Mouse (Mus musculus) lung, adult 2 months (tissue): ENCODE measurements around the gene Foxn3. TPM values are rescaled to one million over a fixed set of nuclear protein-coding genes. Genes with fewer than 3 reads are reported as not detected.
A peak's percentile ranks its signal among the peaks of the same experiment; 100 is the strongest.

Experiments
- DNase-seq: peaks from one replicate; pipeline ENCODE4 v3.0.0; 2022
- H3K4me1 ChIP-seq: fragments of 200-500 bp; 2 replicates; pipeline ENCODE4 v1.6.1; 2011; ENCODE audit warnings: low read length; ENCODE audit not compliant: control insufficient read depth, insufficient read depth
- H3K4me3 ChIP-seq: fragments of 200-500 bp; replicated peaks from 2 replicates; pipeline ENCODE3; 2011; ENCODE audit warnings: low read depth, mild to moderate bottlenecking, control low read depth, low read length; ENCODE audit errors: extremely low read depth
- CTCF ChIP-seq: fragments of 200-500 bp; IDR thresholded peaks from 2 replicates; pipeline ENCODE4 v1.5.1; 2011; ENCODE audit warnings: mild to moderate bottlenecking, low read length, control low read depth; ENCODE audit not compliant: insufficient read depth
- POLR2A ChIP-seq: fragments of 200-500 bp; IDR thresholded peaks from 2 replicates; pipeline ENCODE4 v1.6.1; 2011; ENCODE audit warnings: low read depth, mild to moderate bottlenecking, control low read depth, low read length, borderline replicate concordance; ENCODE audit errors: extremely low read depth
- WGBS: fragments of 180-500 bp; shearing (Covaris S2); methylation state at CpG from one replicate; pipeline ENCODE4 v1.1.7; 2018; 5-methylcytosine and 5-hydroxymethylcytosine counted together
- polyA plus RNA-seq: library from polyadenylated mRNA; depleted of rRNA; stranded (reverse); fragments of >200 nt; gene quantifications from 2 replicates; pipeline ENCODE4 v1.2.3, GENCODE M21; 2012

Gene Foxn3
- polyA plus RNA-seq, 1 experiment, result 48.2 TPM

DNA sequence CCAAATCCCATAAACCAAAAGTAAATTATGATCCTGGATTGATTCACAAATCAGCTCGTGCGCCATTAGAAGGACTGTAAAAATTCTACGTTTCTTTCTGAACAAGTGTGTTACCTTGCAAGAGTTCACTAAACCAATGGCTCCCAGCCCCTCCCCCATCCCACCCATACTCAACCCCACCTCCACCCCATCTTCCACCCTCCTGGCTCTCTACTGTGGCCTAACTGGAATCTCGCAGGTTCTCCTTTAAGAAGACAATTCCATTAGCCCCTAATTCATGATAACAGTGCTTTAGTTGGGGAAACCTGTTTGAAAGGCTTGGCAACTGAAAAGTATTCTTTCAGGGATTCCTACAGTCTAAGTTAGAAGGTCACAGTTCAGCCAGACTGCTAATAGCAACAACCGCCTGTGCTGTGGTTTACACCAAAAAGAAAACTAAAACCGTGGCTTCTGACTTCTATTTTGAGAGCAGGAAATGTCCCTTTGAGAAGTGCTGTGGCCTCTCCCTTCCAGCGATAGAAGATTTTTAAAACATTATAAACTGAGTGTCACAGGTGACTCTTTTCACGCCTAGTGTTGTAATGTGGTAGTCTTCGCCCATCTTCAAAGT lies 1.0 kb upstream of the Foxn3 start:
- no peak overlapping the region for H3K4me3 ChIP-seq
- 48% methylated on average over 9 of the region's 9 CpGs for WGBS
- DNase-seq, result no peak
- H3K4me1 ChIP-seq, result peaks cover 5% of the 10 kb centered on the region
- TF ChIP-seq CTCF (no peak), POLR2A (no peak)

DNA sequence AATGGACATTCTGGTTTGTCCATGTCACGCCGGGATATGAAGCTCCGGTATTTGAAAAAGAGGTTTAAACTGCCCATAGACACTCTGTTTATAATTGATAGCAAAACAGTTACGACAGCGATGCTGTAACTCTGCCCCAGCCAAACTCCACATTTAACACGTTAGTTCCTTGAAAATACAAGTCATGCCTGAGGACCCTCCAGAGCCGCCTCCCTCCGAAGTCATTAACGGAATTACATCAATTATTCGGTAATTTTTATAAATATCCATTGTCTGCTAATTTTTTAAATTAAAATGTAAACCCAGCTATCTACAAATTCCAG lies 554 bp downstream of the Foxn3 start:
- peak; percentile 26 for DNase-seq
- Histone ChIP-seq H3K4me3 (peak overlapping the region; percentile 86), H3K4me1 (peaks cover 8% of the 10 kb centered on the region)
- under 1% methylated on average over 10 of the region's 10 CpGs for WGBS
- TF ChIP-seq CTCF, result no peak
- TF ChIP-seq POLR2A, result no peak

DNA sequence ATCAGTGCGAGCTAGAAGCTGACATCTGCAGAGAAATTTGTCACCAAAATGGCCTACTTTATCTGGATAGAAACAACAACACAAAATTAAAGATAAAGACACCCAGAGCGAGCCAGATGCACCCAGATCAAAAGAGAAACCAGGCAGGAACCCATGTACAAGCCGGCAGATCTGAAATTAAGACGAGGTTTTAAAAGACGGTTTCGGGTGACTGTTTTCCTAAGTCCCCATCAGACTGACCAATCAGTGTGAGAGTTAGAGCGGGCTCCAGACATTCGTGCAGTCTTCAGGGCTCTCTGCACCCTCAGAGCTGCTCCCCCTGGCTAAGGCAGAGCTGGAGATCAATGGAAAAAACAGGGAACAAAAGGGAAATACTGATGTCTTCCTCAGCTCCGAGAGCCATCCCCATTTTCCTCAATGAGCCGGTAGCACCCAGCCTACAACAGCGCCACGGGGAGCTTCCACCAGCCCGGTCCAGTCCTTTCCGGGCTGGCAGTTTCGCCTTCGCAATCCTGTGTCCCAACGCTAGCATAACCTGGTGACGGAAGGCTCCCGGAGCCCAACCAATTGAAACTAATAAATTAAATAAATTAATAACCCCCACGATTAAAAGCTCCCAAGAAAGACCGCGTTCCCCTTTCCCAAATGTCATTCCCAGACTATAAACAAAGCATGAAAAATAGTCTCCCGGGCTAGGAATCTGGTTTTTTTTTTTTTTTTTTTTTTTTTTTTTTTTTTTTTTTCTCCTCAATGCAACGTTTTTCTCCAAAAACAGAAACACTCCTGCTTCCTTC lies 1.1 kb downstream of the Foxn3 start:
- H3K4me3 ChIP-seq, result peak overlapping the region; percentile 86
- peak; percentile 58 for DNase-seq
- peaks cover 8% of the 10 kb centered on the region for H3K4me1 ChIP-seq
- TF ChIP-seq POLR2A (peak; percentile 34; the same call in 1 of the 2 replicates), CTCF (no peak)
- under 1% methylated on average over 24 of the region's 24 CpGs for WGBS

DNA sequence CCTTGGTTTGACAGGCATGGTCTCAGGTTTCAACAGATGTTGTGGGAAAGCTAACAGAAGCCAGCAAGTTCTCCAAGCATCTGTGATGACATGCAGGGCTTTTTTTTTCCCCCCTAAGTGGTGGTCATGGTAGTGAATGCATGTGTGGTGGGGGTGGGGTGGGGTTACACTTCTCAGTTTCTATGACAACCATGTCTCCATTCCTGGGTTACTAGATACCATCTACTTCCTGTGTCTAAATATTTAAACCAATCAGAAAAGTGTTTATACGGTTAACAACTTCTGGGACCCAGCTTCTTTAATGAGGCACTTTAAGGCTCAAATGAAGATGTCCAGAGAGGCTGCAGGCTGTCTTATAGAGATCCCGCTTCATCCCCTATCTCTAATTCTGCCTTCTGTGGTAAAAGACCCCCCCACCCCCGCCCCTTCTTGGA lies 2.0 kb downstream of the Foxn3 start:
- DNase-seq, result no peak
- WGBS, result 27% methylated on average over 3 of the region's 3 CpGs
- no peak for TF ChIP-seq POLR2A
- H3K4me3 ChIP-seq, result no peak overlapping the region
- peaks cover 8% of the 10 kb centered on the region for H3K4me1 ChIP-seq

DNA sequence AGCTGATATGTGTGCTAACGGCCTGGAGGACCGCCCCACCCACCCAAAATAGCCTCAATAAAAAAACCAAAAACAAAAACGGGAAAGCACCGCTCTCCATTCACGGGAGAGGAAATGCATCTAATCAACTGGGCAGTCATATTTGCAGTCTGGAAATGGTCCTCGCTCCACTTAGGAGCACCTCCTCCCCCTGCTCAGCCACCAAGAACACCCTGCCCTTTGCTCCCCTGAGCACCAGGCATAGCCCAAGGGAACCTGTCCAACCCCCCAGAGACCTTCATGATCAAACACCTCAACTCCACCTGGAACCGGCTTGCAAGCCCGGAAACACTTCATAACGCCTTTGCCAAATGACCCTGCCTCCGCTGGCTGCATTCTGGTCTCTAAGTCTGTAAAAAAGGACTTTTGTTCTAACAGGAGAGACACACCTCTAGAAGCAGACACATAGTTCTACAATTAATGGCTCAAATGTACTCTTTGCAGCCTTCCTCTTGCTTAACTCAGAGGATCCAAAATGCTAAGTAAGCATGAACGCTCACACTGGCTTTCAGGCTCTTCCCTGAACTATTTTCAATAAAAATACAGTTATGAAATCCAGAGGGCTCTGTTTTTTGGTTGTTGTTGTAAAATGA lies 2.6 kb downstream of the Foxn3 start:
- WGBS, result 15% methylated on average over 11 of the region's 11 CpGs
- no peak for TF ChIP-seq POLR2A
- no peak for TF ChIP-seq CTCF
- DNase-seq, result peak; percentile 20
- peaks cover 8% of the 10 kb centered on the region for H3K4me1 ChIP-seq
- H3K4me3 ChIP-seq, result no peak overlapping the region

DNA sequence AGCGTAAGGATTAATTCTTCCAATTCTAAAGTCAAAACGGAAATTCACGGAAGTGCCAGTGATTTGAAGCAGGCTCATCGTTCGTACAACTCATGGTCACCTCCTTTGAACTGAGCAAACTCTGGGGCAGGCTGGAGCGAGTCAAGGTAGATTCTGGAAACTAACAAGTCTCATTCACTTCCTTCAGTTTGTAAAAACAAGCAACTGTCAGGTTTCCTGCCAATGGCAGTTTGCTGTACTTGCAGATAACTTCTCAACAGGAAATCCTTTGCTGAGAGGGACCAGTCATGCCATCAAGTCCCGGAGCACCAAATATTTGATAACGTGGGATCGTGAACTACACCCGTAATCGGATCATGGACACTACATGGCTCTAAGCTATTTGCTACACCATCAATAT lies 3.9 kb downstream of the Foxn3 start:
- DNase-seq, result no peak
- Histone ChIP-seq H3K4me3 (no peak overlapping the region), H3K4me1 (peaks cover 8% of the 10 kb centered on the region)
- 41% methylated on average over 11 of the region's 11 CpGs for WGBS
- TF ChIP-seq CTCF (no peak), POLR2A (no peak)

DNA sequence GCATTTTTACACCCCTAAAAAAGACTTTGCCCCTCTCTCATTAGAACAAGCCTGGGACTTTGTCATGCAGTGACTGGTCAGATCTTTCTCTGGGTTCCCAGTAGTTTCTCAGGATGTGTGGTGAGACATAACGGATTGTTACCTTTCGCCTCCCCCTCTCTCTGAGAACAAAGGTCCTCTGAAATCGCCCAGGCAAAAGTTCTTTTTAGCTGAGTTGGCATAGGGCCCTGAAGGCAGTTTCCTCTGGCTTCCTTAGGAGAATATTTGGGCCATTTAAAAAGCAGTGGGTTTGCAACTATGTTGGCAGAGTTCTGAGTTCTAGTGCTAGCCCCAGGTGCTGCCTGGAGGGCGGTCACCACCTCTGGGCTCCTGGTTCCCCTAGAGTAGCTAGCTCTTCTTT lies 4.9 kb downstream of the Foxn3 start:
- Histone ChIP-seq H3K4me3 (no peak overlapping the region), H3K4me1 (peaks cover 8% of the 10 kb centered on the region)
- no peak for DNase-seq
- TF ChIP-seq CTCF (no peak), POLR2A (no peak)
- 59% methylated on average over 4 of the region's 4 CpGs for WGBS

DNA sequence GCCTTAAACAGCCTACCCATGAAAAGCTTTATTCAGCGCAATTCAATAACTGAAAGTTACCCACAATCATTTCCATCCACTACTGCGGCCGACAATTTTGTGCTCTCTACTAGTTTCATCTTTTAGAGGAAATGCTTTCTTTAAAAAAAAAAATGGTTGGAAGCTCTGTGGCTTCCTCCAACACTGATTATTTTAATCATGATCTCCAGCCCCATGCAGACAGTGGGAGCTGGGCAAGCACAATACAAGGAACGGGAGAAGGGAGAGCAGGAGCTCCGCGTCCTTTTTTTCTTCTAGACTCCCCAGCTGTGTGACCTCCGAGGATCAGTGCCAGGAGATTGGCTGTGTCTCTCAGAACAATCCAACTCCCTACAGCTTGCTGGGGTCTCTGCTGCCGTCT lies 5.9 kb downstream of the Foxn3 start:
- TF ChIP-seq POLR2A (no peak), CTCF (no peak)
- WGBS, result 62% methylated on average over 8 of the region's 8 CpGs
- Histone ChIP-seq H3K4me1 (peaks cover 8% of the 10 kb centered on the region), H3K4me3 (no peak overlapping the region)
- no peak for DNase-seq

DNA sequence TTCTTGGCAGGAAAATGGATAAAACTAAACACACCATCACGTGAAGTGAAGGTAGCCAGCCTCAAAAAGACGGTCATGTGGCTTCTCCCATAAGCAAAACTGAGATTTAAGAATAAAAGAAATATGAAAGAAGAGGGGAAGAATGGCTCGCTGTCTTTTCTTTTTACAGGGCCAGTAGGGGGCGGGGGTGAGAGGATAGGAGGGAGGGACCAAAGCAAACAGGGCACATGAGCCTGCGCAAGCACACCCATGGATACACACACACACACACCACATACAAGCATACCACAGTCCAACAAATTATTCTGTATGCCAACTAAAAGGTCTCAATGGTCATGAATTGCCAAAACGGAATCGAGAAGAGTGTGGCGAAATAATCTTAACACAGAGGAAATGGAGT lies 12.8 kb downstream of the Foxn3 start:
- WGBS, result 60% methylated on average over 8 of the region's 8 CpGs
- Histone ChIP-seq H3K4me3 (no peak overlapping the region), H3K4me1 (peaks cover 2% of the 10 kb centered on the region; the same call in 1 of the 2 replicates)
- TF ChIP-seq POLR2A, result no peak
- TF ChIP-seq CTCF, result peak; percentile 37
- DNase-seq, result no peak
